Mouse (Mus musculus) neutrophil, adult 5-6 weeks (primary cell): ENCODE data around the gene Gm26602. TPM values are rescaled to one million over a fixed set of nuclear protein-coding genes. Genes with fewer than 3 reads are reported as not detected.
A peak's percentile ranks its signal among the peaks of the same experiment; 100 is the strongest.

Experiments used
- ATAC-seq: fragments of 151-379, 151-347 bp; 2 replicates; pipeline ENCODE4 v1.8.0; 2017; ENCODE audit warnings: mild to moderate bottlenecking, moderate TSS enrichment; ENCODE audit not compliant: insufficient number of reproducible peaks, poor library complexity, low FRiP score, severe bottlenecking; ENCODE audit errors: extremely low read depth
- total RNA-seq: library from RNA; stranded (forward); fragments of 200-1000 nt; gene quantifications from 2 replicates; pipeline ENCODE4 v1.2.3, GENCODE M21; 2017

Gm26602 gene
- total RNA-seq, 1 experiment from 2014 or later: not detected

GRCm38 (mm10) chr10:79914131-79914947 is 3.7 kb downstream of the Gm26602 start:
- no peak for ATAC-seq

- no peak for ATAC-seq
These were observed 4.4 kb downstream of the Gm26602 start for GRCm38 (mm10) chr10:79914948-79915596.

GRCm38 (mm10) chr10:79916081-79916480 is 5.4 kb downstream of the Gm26602 start:
- no peak for ATAC-seq

GRCm38 (mm10) chr10:79916808-79917531 is 6.3 kb downstream of the Gm26602 start, which contains the start of gene Kiss1r:
Gene Kiss1r (plus strand): TSS chr10:79916971.
- peak; percentile 68 for ATAC-seq

GRCm38 (mm10) chr10:79917532-79918100 is 7.0 kb downstream of the Gm26602 start:
- ATAC-seq: no peak

- no peak for ATAC-seq
These were observed 7.8 kb downstream of the Gm26602 start for GRCm38 (mm10) chr10:79918231-79919078.

- no peak for ATAC-seq
These were observed 8.7 kb downstream of the Gm26602 start for GRCm38 (mm10) chr10:79919251-79919849.

GRCm38 (mm10) chr10:79920056-79920890 is 9.6 kb downstream of the Gm26602 start:
- ATAC-seq: no peak

GRCm38 (mm10) chr10:79920958-79921535 is 10.4 kb downstream of the Gm26602 start, which contains the start of gene R3hdm4:
Gene R3hdm4 (minus strand): TSS chr10:79921208.
- ATAC-seq: no peak

GRCm38 (mm10) chr10:79921572-79921971 is 10.9 kb downstream of the Gm26602 start:
- no peak for ATAC-seq

- peak; percentile 53 for ATAC-seq
These were observed 14.5 kb downstream of the Gm26602 start for GRCm38 (mm10) chr10:79924998-79925784.

GRCm38 (mm10) chr10:79925785-79926490 is 15.3 kb downstream of the Gm26602 start:
- ATAC-seq: no peak

- ATAC-seq: peak; percentile 50
These were observed 16.1 kb downstream of the Gm26602 start, which contains the start of gene Arid3a for GRCm38 (mm10) chr10:79926491-79927323. Gene Arid3a (plus strand): TSS chr10:79927043.

- ATAC-seq: no peak
These were observed 16.8 kb downstream of the Gm26602 start for GRCm38 (mm10) chr10:79927324-79928029.
